Mouse (Mus musculus): ENCODE data around the gene Ly6g6c.
A peak's percentile ranks its signal among the peaks of the same experiment; 100 is the strongest.

Gene Ly6g6c

DNA sequence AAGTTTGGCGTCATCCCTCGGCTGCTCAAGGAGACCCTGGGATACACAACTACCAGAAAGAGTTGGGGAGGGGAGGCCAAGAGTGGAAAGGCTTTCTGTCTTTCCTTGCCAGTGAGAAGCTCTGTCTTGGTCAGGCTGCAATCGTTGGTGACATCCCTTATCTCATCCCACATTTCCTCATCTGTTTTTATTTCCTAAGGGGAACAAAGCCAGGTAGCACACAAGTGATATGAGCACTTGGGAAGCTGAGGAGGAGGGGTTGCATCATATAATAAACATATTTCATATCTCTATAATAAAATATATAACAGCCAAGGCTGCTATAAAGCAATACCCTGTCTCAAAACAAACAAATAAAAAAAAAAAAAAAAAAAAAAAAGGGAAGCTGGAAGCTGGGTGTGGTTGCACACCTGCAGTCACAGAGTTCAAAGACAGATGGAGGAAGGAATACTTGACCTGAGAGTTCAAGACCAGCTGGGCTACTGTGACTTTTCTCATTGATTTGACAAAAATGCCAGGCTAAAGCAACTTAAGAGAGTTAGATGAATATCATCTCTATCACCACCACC is 18.8 kb downstream of the Ly6g6c start:
- no peak for DNase-seq (ENCODE audit: low spot score in 2 of 2)

DNA sequence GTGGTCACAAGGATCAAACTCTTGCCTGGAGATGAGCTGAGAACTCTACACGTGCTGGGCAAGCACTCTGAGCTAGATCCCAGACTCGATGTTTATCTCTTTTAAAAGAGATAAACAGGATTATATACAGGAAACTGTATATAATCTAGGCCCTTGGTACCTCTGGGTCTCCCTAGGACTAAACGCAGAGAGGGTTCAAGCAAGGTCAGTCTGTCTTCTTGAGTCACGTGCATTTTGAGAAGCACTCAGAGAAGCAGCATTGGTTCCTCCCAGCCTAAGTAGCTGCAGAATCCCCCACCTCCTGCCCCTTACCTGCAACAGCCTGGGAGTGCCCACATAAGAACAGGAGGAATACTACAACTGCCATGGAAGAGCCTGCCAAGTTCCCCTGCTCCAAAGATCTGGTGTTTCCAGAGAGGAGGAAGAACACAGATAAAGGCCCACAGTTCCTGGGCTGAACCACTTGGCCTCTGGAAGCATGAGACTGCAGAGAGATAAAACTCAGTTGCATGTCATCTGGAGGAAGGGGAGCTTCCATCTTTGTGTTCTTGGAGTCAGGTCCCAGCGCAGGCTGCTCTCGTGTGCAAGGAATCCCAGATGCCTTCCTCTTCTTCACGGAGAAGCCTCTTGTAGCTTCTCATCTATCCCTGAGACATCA is 20.1 kb downstream of the Ly6g6c start, which contains the start of gene Ly6g6f:
TSS of gene Ly6g6f (minus strand) at position 403 of the 658 bp plus-strand sequence.
- DNase-seq (ENCODE audit: low spot score in 2 of 2): no peak

DNA sequence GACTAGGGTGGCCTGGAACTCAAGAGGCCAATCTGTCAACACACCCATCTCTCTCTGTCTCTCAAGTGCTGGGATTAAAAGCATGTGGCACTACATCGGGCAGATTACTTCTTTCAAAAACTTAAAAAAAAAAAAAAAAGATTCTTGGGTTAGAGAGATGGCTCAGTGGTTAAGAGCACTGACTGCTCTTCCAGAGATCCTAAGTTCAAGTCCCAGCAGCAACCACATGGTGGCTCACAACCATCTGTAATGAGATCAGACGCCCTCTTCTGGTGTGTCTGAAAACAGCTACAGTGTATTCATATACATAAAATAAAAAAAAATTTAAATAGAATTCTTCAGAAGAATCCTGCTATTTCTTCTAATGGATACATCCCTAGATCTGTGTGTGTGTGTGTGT is 23.0 kb downstream of the Ly6g6c start:
- no peak for DNase-seq (ENCODE audit: low spot score in 2 of 2)

DNA sequence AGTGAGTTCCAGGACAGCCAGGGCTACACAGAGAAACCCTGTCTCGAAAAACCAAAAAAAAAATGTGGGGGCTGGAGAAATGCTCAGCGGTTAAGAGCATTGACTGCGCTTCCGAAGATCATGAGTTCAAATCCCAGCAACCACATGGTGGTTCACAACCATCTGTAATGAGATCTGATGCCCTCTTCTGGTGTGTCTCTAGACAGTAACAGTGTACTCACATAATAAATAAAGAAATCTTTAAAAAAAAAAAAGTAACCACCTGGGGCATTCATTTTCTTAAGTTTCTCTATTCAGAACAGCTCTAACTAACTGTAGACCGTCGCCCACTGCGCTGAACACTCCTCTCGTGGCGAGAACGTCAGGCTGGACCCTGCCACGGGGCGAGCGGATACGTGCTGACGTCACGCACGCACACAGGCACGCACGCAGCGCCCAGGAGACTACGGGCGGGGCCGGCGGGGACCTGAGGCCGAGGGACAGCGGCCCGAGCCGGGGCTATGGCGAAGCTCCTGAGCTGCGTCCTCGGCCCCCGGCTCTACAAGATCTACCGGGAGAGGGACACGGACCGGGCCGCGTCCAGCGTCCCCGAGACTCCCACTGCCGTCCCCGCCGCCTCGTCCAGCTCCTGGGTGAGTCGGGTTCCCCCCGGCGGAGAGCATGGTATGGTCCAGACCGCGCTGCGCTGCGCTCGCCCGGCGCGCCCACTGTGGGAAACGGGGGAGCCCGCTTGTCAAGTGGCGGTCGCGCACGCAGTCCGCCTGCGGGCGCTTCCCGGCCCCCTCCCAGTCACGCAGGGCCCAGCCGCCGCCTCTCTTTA is 23.8 kb downstream of the Ly6g6c start, which contains the start of gene Abhd16a:
TSS of gene Abhd16a (plus strand) at position 439 of the 820 bp plus-strand sequence.
- DNase-seq (ENCODE audit: low spot score in 2 of 2): peak; percentile 93 to 94

DNA sequence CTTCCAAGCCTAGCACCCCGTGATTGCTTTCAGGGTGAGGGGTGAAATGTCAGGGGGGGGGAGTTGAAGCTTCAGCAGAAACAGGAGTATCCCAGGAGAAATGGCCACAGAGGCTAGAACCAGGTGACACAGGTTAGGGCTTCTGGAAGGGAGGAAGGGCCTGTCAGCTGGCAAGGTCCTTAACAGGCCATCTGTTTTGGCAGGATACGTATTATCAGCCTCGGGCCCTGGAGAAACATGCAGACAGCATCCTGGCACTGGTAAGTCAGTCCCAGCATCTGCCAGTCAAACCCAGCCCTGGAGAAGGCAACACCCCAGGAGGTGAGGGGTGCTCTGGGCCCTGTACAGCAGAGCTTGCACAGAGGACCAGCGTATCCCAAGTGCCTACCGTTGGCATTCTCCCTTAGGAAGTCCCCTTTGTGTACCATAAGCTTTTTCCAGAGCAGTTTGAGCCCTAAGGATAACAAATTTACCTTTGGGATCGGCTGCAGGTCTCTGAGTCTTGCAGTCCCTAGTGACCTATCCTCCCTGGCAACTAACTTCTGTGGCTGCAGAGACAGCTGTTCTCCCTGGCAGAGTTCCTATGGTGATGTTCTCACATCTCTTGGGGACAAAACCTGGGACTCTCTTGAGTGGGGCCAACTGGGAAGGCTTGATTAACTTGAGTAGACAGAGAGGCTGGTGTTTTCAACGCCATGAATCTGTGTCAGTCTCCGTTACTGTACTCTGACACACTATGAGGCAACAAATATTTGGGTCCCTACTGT is 25.2 kb downstream of the Ly6g6c start:
- DNase-seq (ENCODE audit: low spot score in 2 of 2): no peak

DNA sequence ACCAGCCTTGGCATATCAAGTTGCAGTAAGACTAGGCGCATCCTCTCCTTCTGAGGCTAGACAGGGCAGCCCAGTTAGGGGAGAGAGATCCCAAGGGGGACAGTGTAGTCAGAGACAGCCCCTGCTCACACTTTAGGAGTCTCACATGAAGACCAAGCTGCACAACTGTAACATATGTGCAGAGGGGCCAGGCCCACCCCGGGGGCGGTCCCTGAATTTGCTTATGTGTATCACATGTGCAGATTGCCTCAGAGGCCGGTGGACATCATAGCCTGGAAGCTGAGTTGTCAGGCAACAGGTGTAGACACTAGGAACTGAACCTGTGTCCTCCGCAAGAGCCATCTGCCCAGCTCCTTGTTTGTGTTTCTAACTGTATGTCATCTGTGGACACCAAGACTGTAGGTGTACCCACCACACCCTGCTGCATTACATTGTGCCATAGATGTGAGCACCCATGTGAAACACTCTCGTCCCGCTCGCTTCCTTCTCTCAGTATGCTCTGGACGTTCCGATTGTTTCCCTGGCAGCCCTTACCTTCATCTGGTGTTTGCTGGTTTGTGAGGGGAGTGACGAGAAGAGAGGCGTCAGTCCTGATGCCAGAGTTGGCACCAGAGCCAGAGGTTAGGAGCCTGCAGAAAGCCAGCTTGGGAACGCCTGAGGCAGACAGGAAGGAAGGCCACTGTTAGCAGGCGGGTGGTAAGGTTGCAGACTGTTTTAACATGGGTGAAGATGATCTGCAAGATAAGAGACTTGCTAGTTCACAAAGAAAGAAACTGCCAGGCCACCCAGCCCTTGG is 27.4 kb downstream of the Ly6g6c start:
- DNase-seq (ENCODE audit: low spot score in 2 of 2): no peak

GRCm38 (mm10) chr17:35094475-35095365 is 29.5 kb downstream of the Ly6g6c start:
- no peak for DNase-seq (ENCODE audit: low spot score in 2 of 2)

DNA sequence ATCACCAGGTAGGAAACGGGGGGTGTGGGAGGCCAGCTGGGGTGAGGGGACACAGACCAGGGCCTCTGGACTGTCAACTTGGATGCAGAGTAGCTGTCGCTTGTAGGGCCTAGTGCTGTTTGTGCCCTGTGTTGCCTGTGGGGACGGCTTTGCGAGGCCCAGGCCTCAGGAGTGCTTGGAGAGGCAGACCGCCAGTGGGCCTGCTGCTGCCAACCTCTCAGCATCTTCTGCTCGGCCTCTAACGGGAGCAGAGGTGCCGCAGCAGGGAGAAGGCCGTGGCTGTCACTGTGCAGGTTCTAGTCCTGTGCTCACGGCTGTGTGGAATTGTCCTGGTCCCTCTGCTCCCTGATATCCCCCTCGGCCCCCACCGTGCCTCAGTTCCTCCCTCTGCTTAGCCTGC is 31.4 kb downstream of the Ly6g6c start:
- no peak for DNase-seq (ENCODE audit: low spot score in 2 of 2)

DNA sequence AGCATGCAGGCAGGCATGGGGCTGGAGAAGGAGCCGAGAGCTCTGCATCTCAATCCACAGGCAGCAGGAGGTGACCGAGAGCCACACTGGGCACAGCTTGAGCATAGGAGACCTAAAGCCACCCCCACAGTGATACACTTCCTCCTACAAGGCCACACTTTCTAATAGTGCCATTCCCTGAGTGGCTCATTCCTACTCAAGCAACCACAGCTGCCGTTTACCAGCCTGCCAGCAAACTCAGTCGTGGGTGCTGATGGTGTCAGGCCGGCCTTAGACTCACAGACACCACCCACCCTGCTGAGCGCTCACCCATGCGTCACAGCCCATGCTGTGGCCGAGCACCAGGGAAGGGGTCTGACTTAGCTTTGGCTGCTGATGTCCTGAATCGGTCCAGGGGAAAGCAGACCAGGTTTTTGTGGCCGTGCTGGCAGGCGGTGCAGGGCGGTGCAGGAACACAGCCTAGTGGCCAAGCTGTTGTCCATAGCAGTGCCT is 32.0 kb downstream of the Ly6g6c start:
- no peak for DNase-seq (ENCODE audit: low spot score in 2 of 2)

GRCm38 (mm10) chr17:35100196-35100765 is 35.1 kb downstream of the Ly6g6c start:
- no peak for DNase-seq (ENCODE audit: low spot score in 2 of 2)

DNA sequence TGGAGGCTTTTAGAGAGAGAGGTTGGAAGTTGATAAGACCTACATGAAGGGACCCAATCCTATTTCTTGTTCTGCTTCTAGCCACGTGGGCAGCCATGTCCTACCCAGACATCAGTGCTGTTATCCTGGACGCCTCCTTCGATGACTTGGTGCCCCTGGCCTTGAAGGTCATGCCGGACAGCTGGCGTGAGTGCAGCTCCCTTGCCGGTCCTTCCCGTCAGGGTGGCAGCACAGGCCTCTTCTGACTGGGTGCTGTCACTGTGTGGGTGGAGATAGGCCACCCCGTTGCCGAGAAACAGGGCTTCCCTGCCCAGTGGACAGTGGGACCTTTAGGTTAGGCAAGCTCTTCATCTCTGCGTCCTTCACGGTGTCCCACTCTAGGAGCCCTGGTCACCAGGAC is 36.0 kb downstream of the Ly6g6c start:
- DNase-seq (ENCODE audit: low spot score in 2 of 2): no peak

DNA sequence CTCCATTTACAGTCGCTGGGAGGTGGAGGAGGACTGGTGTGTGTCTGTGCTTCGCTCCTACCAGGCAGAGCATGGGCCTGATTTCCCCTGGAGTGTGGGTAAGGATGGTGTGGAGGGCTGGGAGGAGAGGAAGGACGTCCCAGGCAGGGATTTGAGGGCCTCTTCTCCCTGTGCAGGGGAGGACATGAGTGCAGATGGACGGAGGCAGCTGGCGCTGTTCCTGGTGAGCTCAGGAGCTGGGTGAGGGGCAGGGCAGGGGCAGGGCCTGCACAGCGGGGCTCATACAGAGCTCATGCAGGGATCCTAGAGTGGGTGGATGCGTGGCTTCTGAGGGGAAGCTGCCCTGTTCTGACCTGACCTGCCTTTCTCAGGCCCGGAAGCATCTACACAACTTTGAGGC is 37.1 kb downstream of the Ly6g6c start:
- DNase-seq (ENCODE audit: low spot score in 2 of 2): no peak

DNA sequence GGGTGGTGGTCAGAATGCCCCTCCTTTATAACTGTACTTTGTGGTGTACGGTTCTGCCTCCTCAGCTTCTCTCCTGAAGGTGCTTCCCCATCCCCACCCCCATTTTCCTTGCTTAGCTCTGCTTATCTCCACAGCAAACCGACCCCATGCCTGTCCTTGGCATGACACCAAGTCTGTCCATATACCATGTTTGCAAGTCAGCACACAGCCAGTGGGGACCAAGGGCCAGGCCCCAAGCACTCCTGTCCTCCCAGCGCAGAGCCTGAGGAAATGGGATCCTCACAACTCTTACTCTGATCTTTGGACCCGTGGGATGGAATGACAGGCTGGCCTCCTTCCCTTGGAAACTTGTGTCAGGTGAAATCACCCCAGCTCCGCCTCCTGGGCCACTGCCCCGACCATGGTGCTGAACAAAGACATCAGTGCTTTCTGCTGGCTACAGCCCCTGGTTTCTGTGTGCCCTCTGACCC is 38.1 kb downstream of the Ly6g6c start:
- DNase-seq (ENCODE audit: low spot score in 2 of 2): no peak

GRCm38 (mm10) chr17:35104079-35104478 is 38.9 kb downstream of the Ly6g6c start:
- no peak for DNase-seq (ENCODE audit: low spot score in 2 of 2)

- DNase-seq (ENCODE audit: low spot score in 2 of 2): no peak
Observed at GRCm38 (mm10) chr17:35104754-35105153, 39.6 kb downstream of the Ly6g6c start.

- no peak for DNase-seq (ENCODE audit: low spot score in 2 of 2)
Observed at GRCm38 (mm10) chr17:35105740-35106389, 40.7 kb downstream of the Ly6g6c start.

- no peak for DNase-seq (ENCODE audit: low spot score in 2 of 2)
Observed at GRCm38 (mm10) chr17:35106522-35106921, 41.3 kb downstream of the Ly6g6c start.

DNA sequence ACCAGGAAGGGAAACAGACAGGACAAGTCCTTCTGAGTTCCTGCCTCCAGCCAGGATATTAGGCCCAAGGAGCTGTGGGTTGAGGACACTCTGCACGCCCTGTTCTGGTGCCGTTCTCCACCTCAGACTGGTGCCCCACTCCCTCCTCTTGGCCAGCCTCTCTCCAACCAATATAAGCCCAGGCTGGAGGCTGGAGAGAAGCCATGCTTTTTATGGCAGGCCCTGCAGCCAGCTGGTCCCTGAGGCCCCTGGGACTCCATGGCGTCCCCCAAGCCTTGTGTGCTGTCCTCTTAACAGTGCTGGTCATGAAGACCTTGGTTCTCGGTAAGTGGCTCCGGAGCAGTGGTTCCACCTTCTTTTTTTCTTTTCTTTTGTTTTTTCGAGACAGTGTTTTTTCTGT is 42.9 kb downstream of the Ly6g6c start, which contains the start of gene Ly6g5c:
TSS of gene Ly6g5c (plus strand) at position 183 of the 400 bp plus-strand sequence.
- DNase-seq (ENCODE audit: low spot score in 2 of 2): no peak

- DNase-seq (ENCODE audit: low spot score in 2 of 2): no peak
Observed at GRCm38 (mm10) chr17:35111774-35112173, 46.6 kb downstream of the Ly6g6c start.
